Mouse (Mus musculus) embryonic stem cell, embryonic (primary cell): ENCODE data around the gene Galnt12.
"Not testable (repeated sequence)": the region's sequence is repeated elsewhere in the genome, so short reads cannot be mapped to it uniquely, and the experiment has no call there.

ENCODE experiments used
- CTCF ChIA-PET, 4 experiments: fragments of 300-600 bp in 2 of 4; fragments of 350-600 bp in 2 of 4; sonication (Branson Sonifier 250); formaldehyde crosslinking; loops; one replicate each; lab custom pipeline; 2022; ENCODE audit warnings: inconsistent platforms in 2 of 4; lab: Charles Lee
- POLR2A ChIA-PET, 4 experiments: fragments of 300-600 bp in 2 of 4; fragments of 350-600 bp in 2 of 4; sonication (Branson Sonifier 250); formaldehyde crosslinking; loops; one replicate each; lab custom pipeline; 2022; ENCODE audit warnings: antibody characterized with exemption in 4 of 4, inconsistent platforms in 1 of 4; lab: Charles Lee

Gene Galnt12

GRCm38 (mm10) chr4:47091493-47092386 is at the start of gene Galnt12:
Gene Galnt12, plus strand, starts transcription at chr4:47091909.
- ChIA-PET CTCF (interaction anchor here (0.6 to 1.4 kb wide), 7 partner anchors 20 to 735 kb away, joined by 3 to 4 read pairs (median 3); no protein-coding TSS in a partner anchor), POLR2A (interaction anchor here in 3 of 4 experiments (0.5 to 1.0 kb wide), 4 partner anchors 15 to 701 kb away, joined by 3 to 5 read pairs (median 4); partner anchors contain the start of gene Tgfbr1 (in 1 of the 3))

- POLR2A ChIA-PET: no interaction called here
- CTCF ChIA-PET: no interaction called here
Measured at GRCm38 (mm10) chr4:47043866-47044265, 47.8 kb upstream of the Galnt12 start.

DNA sequence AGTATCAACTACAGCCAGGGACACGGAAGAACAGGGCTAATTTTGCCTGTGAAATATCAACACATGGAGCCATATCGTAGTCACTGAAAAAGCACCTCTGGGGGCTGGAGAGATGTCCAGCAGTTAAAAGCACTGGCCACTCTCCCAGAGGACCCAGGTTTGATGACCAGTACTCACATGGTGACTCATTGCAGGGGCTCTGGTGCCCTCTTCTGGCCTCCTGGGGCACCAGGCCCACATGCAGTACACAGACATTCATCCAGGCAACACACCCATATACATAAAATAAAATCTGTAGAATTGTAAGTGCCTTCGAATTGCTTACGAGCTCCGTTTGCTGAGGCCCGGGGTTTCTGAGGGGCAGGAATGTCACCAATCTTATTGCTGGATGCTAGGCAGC is 44.7 kb upstream of the Galnt12 start:
- POLR2A ChIA-PET: interaction anchor here in 1 of 4 experiments (1.0 kb wide), 1 partner anchor 10 kb away, joined by 3 read pairs; no protein-coding TSS in a partner anchor
- CTCF ChIA-PET: interaction anchor here in 1 of 4 experiments (2.5 kb wide), 1 partner anchor 10 kb away, joined by 7 read pairs; no protein-coding TSS in a partner anchor

- CTCF ChIA-PET: interaction anchor here in 1 of 4 experiments (0.5 to 2.5 kb wide), 2 partner anchors 11 to 1018 kb away, joined by 3 to 7 read pairs; no protein-coding TSS in a partner anchor
Measured at GRCm38 (mm10) chr4:47047765-47048164, 43.9 kb upstream of the Galnt12 start.

DNA sequence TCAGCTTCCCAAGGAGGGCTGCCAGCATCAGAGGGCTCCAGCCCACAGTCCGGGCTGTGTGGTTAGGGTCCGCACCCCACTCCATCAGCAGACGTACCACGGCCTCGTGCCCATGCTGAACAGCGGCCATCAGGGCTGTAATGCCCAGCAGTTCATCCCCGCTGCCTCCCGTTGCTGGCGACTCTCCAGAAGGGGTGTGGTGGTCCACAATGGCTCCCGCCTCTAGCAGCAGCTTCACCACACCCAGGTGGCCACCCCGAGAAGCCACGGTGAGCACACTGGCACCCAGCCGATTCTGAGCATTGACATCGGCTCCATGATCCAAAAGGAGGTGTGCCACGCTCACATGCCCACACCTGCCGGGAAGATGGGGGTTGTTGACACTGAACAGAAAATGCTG is 42.5 kb upstream of the Galnt12 start:
- CTCF ChIA-PET: interaction anchor here (0.6 to 1.8 kb wide), 11 partner anchors 9 to 1134 kb away, joined by 3 to 9 read pairs (median 4); partner anchors contain the start of gene Galnt12 (in 1 of the 4)
- POLR2A ChIA-PET: no interaction called here

More at GRCm38 (mm10) chr4:47047765-47048164, 43.9 kb upstream of the Galnt12 start:
- POLR2A ChIA-PET: no interaction called here

GRCm38 (mm10) chr4:47050167-47050566 is 41.5 kb upstream of the Galnt12 start:
- POLR2A ChIA-PET: interaction anchor here in 1 of 4 experiments (0.7 kb wide), 1 partner anchor 303 kb away, joined by 3 read pairs; the partner anchor contains the start of gene Tgfbr1
- CTCF ChIA-PET: interaction anchor here (0.5 to 1.8 kb wide), 33 partner anchors 10 to 1867 kb away, joined by 3 to 14 read pairs (median 3); partner anchors contain the start of genes Galnt12 (in 2 of the 4) and Coro2a (in 1 of the 4)

GRCm38 (mm10) chr4:47050642-47051381 is 40.9 kb upstream of the Galnt12 start:
- ChIA-PET POLR2A (interaction anchor here in 1 of 4 experiments (0.7 kb wide), 1 partner anchor 302 kb away, joined by 3 read pairs; the partner anchor contains the start of gene Tgfbr1), CTCF (interaction anchor here (0.5 to 1.8 kb wide), 27 partner anchors 11 to 1867 kb away, joined by 3 to 14 read pairs (median 3); partner anchors contain the start of genes Coro2a (in 1 of the 4) and Galnt12 (in 1 of the 4))

- CTCF ChIA-PET: interaction anchor here in 2 of 4 experiments (1.1 to 1.6 kb wide), 2 partner anchors 15 kb away, joined by 3 read pairs; no protein-coding TSS in a partner anchor
- POLR2A ChIA-PET: no interaction called here
Measured at GRCm38 (mm10) chr4:47051905-47052304, 39.8 kb upstream of the Galnt12 start.

DNA sequence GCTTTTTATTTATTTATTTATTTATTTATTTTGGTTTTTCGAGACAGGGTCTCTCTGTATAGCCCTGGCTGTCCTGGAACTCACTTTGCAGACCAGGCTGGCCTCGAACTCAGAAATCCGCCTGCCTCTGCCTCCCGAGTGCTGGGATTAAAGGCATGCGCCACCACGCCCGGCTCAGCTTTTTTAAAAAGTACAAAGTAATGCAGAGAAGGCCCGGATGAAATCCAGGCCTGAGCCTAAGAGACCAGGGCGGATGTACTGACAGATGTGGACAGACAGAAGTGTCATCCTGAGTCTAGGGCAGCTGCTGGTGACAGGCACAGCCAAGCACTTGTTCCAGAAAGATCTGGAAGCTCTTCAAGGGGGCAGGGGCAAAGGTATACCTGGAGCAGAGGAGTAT is 36.5 kb upstream of the Galnt12 start:
- CTCF ChIA-PET, POLR2A ChIA-PET: not testable (repeated sequence)

GRCm38 (mm10) chr4:47055570-47056080 is 36.1 kb upstream of the Galnt12 start:
- CTCF ChIA-PET: no interaction called here
- POLR2A ChIA-PET: no interaction called here

DNA sequence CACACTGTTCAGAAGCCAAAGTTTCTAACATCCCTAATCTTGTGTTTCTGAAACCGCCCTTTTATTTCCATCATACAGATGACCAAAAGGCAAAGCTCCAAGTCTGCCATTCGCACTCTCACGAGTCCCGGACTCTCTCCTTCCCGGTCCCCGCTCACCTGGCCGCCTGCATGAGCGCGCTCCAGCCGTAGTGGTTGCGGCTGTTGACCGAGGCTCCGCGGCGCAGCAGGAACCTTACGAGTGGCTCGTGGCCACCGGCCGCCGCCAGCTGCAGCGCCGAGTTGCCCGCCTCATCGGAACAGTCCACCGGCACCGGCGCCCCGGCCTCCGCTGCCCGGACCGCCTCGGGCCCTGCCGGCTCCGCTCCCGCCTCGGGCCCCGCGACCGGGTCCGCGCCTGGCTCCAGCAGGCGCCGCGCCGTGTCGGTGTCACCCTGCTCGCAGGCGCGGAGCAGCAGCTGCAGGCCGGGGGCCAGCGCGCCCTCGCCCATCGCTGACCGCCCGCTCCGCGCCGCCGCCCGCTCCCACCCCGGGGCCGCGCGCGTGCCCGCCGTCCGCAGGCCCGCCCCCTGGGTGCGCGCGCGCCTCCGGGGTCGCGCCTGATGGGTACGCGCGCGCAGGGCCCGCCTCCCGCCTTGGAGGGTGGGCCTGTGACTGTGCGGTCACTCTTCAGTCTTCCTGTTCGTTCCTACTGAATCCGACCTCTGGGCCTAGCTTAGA is 34.8 kb upstream of the Galnt12 start, which contains the start of gene Anks6:
Anks6 (minus strand) TSS at position 637 of the 719 bp plus-strand sequence.
- ChIA-PET CTCF (interaction anchor here in 2 of 4 experiments (0.6 to 0.9 kb wide), 2 partner anchors 41 to 350 kb away, joined by 3 to 6 read pairs; no protein-coding TSS in a partner anchor), POLR2A (interaction anchor here in 2 of 4 experiments (0.6 to 1.1 kb wide), 4 partner anchors 17 to 1464 kb away, joined by 3 read pairs; no protein-coding TSS in a partner anchor)

DNA sequence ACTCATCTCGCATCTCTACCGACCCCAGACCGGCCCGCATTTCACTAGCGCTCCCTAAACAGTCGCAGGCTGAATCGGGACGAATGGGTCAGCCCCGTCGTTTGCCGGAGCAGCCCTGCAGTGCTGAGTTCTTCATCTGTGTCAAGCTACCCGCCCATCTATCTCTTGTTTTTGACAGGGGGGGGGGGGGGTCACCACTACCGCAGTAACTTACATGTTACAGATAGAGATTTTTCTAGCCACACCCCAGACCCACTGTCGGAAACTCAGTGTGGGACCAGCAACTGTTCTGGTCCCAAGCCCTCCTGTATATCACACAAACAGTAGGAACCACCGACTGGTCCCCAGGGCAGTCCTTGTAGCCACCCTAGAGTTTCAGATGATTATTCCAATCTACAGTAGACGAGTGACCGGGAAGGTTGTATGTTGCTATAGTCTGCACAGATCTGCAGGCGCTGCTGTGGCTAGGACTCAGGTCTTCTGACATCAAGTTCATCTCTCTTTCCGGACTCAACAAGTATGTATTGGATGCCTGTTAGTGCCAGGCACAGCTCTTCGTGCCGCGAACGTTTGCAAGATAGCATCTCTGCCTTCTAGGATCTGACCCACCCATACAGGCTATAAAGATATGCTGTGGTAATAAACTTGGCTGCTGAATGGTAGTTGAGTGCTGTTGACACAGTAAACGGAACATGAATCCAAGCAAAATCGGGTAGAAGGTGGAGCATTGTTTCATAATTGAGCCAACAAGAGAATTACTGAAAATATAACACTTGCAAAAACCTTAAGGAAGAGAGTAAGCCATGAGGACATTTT is 34.0 kb upstream of the Galnt12 start:
- ChIA-PET CTCF (interaction anchor here in 2 of 4 experiments (0.6 to 0.9 kb wide), 2 partner anchors 42 to 351 kb away, joined by 3 to 6 read pairs; no protein-coding TSS in a partner anchor), POLR2A (interaction anchor here in 2 of 4 experiments (0.6 to 1.1 kb wide), 4 partner anchors 18 to 1640 kb away, joined by 3 read pairs; no protein-coding TSS in a partner anchor)

DNA sequence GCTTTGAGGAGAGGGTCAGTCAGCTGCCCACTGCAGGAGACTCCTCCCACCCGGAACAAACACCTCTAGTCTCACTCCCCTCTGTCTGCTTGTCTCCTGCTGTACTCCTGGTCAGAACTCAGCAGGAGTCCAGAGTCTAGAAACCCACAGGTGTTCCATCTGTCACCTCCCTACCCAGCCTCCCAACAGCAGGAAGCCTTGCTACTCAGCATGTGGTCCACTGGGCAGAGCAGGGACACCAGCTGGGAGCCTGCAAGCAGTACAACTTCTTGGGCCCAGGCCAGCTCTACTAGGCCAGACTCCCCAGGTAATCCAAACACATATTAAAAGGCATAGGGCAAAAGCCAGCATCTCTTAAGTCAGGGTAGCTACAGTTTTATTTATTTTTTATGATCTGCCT is 30.8 kb upstream of the Galnt12 start:
- CTCF ChIA-PET: interaction anchor here in 1 of 4 experiments (0.6 kb wide), 1 partner anchor 11 kb away, joined by 3 read pairs; no protein-coding TSS in a partner anchor

DNA sequence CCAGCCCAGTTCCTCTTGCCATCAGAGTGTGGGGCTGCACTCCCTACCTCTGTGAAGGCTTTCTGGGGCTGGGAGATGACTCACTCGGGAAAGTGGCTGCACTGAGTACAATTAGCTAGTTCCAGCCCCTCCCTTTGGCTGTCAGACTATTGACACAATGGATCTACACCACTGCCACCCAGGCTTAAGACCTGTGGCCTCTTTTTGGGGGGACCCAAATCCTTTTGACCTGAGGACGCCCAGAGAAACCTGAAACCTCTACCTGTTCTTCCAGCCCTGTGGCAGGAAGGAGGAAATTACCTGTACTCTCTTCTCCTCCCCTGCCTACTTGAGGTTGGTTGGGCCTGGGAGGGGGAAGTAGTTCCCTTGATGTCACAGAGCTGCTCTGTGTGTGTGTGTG is 16.7 kb upstream of the Galnt12 start:
- CTCF ChIA-PET: interaction anchor here in 2 of 4 experiments (0.6 kb wide), 2 partner anchors 276 to 342 kb away, joined by 3 to 4 read pairs; no protein-coding TSS in a partner anchor
- POLR2A ChIA-PET: no interaction called here

More for the DNA sequence above, 30.8 kb upstream of the Galnt12 start:
- POLR2A ChIA-PET: no interaction called here

GRCm38 (mm10) chr4:47079997-47080646 is 11.6 kb upstream of the Galnt12 start:
- CTCF ChIA-PET: interaction anchor here in 1 of 4 experiments (1.3 kb wide), 1 partner anchor 42 kb away, joined by 3 read pairs; no protein-coding TSS in a partner anchor
- POLR2A ChIA-PET: no interaction called here

- ChIA-PET CTCF (interaction anchor here in 1 of 4 experiments (1.3 kb wide), 1 partner anchor 42 kb away, joined by 3 read pairs; no protein-coding TSS in a partner anchor), POLR2A (no interaction called here)
Measured at GRCm38 (mm10) chr4:47080647-47081010, 11.1 kb upstream of the Galnt12 start.
